Mouse (Mus musculus) urinary bladder, adult 2 months (tissue): ENCODE results near the gene Gm13279. TPM values are rescaled to one million over a fixed set of nuclear protein-coding genes. Genes with fewer than 3 reads are reported as not detected.
"Not testable (repeated sequence)": the region's sequence is repeated elsewhere in the genome, so short reads cannot be mapped to it uniquely, and the experiment has no call there.

Source experiments
- DNase-seq: peaks from one replicate; pipeline ENCODE4 v3.0.0; 2022; ENCODE audit warnings: low spot score
- polyA plus RNA-seq: library from polyadenylated mRNA; depleted of rRNA; stranded (reverse); fragments of >200 nt; gene quantifications from 2 replicates; pipeline ENCODE4 v1.2.3, GENCODE M21; 2012; rRNA removed

Gm13279 gene
- not detected in 2 replicates for polyA plus RNA-seq

DNA sequence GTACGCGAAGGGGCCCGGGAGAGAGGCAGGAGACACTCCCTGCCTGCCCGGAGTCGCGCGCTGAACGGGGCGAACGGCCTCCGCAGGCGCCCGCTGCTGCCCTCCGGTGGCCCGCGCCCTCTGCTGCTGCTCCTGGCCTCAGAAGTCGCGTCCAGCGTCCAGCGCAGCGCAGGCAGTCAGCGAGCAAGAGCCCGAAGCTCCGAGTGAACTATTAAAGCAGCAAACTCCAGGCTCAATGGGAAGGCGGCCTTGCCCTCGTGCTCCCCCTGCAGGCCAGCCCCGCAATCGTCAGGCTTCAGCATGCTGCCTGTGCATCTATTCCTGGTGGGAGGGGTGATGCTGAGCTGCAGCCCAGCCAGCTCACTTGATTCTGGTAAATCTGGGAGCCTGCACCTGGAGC, at the start of gene Gm13279:
Gm13279 (plus strand) TSS at position 301 of the 400 bp plus-strand sequence.
- not testable (repeated sequence) for DNase-seq

DNA sequence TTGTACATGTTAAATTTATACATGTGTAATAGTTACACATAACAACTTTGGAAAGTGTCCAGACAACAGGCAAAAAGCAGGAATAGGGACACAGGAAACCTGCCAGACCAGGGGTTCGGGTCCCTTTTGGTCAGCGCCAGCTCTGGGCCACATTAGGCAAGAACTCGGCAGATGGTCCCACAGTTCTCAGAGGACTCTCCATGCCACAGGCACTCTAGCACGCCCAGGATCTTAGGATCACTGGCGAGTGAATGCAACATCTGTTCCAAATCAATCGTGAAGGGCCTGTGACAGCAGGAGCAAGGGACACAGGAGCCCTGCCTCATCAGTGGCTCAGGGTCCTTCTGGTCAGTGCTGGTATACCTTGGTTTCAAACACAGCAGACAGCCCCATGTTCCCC, 47.3 kb upstream of the Gm13279 start:
- DNase-seq = no peak

DNA sequence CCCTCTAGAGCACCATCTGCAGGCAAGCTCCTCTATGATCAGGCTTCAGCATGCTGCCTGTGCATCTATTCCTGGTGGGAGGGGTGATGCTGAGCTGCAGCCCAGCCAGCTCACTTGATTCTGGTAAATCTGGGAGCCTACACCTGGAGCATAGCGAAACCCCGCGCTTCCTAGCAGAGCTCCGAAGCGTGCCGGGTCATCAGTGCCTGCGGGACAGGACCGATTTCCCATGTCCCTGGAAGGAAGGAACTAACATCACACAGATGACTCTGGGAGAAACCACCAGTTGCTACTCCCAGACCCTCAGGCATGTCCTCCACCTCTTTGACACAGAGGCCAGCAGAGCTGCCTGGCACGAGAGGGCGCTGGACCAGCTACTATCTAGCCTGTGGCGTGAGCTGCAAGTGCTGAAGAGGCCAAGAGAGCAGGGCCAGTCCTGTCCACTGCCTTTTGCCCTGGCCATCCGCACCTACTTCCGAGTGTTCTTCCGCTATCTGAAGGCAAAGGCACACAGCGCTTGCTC, 42.3 kb upstream of the Gm13279 start, which contains the start of gene Gm13271:
Gm13271 (plus strand) TSS at position 51 of the 523 bp plus-strand sequence.
- DNase-seq = peak; percentile 80

DNA sequence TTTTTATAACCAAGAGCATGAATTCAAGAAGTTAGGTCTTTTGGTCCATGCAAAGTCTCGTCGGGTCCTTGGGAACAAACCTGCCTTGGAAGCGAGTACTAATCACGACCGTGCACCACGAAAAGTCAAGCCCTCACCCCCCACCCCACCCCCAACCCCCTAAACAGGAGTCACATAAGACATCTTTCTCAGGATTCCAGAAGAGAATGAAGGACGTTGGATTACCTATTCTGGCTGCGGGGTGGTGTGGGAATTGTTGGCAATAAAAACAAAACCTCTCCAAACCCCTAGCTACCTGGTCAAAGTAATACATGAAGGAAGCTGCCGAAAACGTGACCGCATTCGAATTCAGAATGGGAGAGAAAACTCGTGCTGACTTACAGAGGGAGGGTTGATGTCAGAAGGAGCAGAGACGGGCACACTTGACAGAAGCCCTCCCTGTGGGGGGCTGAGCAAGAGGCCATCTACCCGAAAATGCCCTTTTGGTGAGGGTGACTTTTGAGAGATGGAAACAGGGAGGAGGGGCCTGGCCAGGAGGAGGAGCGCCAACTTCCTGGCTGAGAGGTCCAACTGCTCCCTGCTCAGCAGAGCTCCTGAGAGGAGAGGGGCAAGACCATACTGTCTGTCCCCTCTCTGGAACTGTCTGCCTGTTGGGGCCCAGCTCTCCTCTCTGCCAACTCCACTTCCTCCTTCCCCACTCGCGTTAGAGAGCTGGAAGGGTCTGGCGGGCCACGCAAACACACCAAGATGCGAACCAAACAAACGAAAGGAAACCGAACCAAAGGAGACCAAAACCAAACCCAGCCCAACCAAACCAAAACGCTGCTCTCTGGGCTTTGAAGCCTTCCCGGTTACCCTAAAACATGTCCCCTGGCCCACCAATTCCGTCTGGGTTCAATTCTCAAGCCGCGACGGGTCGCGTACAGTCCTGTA, 40.4 kb upstream of the Gm13279 start:
- DNase-seq = not testable (repeated sequence)

DNA sequence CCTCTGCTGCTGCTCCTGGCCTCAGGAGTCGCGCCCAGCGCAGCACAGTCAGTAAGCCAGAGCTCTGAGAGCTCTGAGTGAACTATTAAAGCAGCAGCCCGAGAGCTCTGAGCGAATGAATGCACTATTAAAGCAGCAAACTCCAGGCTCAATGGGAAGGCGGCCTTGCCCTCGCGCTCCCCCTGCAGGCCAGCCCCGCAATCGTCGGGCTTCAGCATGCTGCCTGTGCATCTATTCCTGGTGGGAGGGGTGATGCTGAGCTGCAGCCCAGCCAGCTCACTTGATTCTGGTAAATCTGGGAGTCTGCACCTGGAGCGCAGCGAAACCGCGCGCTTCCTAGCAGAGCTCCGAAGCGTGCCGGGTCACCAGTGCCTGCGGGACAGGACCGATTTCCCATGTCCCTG, 39.6 kb upstream of the Gm13279 start:
- peak; percentile 99 for DNase-seq

DNA sequence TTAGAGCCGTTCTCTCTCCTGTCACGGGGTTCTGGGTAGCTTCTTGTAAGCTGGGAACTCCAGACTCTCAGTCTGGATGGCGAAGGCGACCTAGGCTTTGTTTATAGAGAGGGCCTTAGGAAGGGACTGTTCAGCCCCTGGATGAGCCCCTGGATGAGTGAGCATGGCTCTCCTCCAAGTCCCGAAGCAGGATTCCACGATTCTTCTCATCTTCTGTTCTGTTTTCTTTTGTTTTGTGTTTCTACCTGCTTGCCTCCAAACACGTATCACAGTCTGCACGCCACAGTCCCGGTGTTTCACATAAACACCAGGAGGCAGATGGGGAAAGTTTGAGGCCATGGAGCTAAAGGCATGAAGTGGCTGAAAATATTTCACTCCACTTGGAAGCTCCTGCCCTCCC, 38.4 kb upstream of the Gm13279 start:
- DNase-seq = not testable (repeated sequence)

DNA sequence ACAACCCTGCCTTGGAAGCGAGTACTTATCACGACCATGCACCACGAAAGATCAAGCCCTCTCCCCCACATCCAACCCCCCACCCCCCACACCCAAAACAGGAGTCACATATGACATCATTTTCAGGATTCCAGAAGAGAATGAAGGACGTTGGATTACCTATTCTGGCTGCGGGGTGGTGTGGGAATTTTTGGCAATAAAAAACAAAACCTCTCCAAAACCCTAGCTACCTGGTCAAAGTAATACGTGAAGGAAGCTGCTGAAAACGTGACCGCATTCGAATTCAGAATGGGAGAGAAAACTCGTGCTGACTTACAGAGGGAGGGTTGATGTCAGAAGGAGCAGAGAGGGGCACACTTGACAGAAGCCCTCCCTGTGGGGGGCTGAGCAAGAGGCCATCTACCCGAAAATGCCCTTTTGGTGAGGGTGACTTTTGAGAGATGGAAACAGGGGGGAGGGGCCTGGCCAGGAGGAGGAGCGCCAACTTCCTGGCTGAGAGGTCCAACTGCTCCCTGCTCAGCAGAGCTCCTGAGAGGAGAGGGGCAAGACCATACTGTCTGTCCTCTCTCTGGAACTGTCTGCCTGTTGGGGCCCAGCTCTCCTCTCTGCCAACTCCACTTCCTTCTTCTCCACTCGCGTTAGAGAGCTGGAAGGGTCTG, 37.5 kb upstream of the Gm13279 start, which contains the start of gene Gm13283:
Gm13283 (plus strand) TSS at position 510 of the 659 bp plus-strand sequence.
- DNase-seq = not testable (repeated sequence)

DNA sequence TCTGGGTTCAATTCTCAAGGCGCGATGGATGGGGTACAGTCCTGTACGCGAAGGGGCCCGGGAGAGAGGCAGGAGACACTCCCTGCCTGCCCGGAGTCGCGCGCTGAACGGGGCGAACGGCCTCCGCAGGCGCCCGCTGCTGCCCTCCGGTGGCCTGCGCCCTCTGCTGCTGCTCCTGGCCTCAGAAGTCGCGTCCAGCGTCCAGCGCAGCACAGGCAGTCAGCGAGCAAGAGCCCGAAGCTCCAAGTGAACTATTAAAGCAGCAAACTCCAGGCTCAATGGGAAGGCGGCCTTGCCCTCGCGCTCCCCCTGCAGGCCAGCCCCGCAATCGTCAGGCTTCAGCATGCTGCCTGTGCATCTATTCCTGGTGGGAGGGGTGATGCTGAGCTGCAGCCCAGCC, 36.8 kb upstream of the Gm13279 start:
- peak; percentile 47 for DNase-seq

DNA sequence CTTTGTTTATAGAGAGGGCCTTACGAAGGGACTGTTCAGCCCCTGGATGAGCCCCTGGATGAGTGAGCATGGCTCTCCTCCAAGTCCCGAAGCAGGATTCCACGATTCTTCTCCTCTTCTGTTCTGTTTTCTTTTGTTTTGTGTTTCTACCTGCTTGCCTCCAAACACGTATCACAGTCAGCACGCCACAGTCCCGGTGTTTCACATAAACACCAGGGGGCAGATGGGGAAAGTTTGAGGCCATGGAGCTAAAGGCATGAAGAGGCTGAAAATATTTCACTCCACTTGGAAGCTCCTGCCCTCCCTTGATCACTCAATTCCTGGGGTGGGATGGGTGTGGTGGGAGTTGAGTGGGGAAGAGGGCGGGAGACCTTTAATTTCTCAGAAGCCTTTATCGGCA, 35.4 kb upstream of the Gm13279 start:
- peak; percentile 83 for DNase-seq

DNA sequence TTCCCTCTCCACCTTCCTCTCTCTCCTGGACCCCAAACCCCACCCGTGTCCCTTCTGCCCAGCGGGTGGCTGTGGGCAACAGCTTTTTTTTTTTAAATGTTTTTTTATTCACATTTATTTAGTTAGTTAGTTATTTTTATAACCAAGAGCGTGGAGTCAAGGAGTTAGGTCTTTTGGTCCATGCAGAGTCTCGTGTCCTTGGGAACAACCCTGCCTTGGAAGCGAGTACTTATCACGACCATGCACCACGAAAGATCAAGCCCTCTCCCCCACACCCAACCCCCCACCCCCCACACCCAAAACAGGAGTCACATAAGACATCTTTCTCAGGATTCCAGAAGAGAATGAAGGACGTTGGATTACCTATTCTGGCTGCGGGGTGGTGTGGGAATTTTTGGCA, 34.9 kb upstream of the Gm13279 start:
- DNase-seq = peak; percentile 36

DNA sequence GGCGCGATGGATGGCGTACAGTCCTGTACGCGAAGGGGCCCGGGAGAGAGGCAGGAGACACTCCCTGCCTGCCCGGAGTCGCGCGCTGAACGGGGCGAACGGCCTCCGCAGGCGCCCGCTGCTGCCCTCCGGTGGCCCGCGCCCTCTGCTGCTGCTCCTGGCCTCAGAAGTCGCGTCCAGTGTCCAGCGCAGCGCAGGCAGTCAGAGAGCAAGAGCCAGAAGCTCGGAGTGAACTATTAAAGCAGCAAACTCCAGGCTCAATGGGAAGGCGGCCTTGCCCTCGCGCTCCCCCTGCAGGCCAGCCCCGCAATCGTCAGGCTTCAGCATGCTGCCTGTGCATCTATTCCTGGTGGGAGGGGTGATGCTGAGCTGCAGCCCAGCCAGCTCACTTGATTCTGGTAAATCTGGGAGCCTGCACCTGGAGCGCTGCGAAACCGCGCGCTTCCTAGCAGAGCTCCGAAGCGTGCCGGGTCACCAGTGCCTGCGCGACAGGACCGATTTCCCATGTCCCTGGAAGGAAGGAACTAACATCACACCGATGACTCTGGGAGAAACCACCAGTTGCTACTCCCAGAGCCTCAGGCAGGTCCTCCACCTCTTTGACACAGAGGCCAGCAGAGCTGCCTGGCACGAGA, 33.7 kb upstream of the Gm13279 start:
- not testable (repeated sequence) for DNase-seq

DNA sequence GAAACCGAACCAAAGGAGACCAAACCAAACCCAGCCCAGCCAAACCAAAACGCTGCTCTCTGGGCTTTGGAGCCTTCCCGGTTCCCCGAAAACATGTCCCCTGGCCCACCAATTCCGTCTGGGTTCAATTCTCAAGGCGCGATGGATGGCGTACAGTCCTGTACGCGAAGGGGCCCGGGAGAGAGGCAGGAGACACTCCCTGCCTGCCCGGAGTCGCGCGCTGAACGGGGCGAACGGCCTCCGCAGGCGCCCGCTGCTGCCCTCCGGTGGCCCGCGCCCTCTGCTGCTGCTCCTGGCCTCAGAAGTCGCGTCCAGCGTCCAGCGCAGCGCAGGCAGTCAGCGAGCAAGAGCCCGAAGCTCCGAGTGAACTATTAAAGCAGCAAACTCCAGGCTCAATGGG, 23.7 kb upstream of the Gm13279 start, which contains the start of gene Gm13290:
Gm13290 (plus strand) TSS at position 301 of the 400 bp plus-strand sequence.
- not testable (repeated sequence) for DNase-seq

DNA sequence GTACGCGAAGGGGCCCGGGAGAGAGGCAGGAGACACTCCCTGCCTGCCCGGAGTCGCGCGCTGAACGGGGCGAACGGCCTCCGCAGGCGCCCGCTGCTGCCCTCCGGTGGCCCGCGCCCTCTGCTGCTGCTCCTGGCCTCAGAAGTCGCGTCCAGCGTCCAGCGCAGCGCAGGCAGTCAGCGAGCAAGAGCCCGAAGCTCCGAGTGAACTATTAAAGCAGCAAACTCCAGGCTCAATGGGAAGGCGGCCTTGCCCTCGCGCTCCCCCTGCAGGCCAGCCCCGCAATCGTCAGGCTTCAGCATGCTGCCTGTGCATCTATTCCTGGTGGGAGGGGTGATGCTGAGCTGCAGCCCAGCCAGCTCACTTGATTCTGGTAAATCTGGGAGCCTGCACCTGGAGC, 20.6 kb upstream of the Gm13279 start, which contains the start of gene Gm13289:
Gm13289 (plus strand) TSS at position 301 of the 400 bp plus-strand sequence.
- DNase-seq = not testable (repeated sequence)

DNA sequence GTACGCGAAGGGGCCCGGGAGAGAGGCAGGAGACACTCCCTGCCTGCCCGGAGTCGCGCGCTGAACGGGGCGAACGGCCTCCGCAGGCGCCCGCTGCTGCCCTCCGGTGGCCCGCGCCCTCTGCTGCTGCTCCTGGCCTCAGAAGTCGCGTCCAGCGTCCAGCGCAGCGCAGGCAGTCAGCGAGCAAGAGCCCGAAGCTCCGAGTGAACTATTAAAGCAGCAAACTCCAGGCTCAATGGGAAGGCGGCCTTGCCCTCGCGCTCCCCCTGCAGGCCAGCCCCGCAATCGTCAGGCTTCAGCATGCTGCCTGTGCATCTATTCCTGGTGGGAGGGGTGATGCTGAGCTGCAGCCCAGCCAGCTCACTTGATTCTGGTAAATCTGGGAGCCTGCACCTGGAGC, 17.6 kb upstream of the Gm13279 start, which contains the start of gene Gm13272:
Gm13272 (plus strand) TSS at position 301 of the 400 bp plus-strand sequence.
- DNase-seq = not testable (repeated sequence)

DNA sequence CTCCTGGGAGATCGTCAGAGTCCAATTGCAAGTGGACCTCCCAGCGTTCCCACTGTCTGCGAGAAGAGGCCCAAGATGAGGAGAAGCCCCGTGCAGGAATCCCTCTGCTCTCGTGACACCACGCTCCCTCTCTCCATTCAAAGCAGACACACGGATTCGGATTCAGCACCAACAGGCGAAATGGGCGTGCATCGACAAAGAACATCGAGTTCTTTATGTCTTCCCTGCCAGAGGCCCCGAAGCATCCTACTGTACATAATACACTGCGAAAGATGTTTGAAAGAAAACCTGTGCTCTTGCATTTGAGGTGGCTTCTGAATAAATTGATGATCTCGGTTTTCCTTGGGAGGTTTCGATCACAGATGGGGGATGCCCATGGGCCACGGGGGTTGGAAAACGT, 16.9 kb upstream of the Gm13279 start:
- DNase-seq = not testable (repeated sequence)

DNA sequence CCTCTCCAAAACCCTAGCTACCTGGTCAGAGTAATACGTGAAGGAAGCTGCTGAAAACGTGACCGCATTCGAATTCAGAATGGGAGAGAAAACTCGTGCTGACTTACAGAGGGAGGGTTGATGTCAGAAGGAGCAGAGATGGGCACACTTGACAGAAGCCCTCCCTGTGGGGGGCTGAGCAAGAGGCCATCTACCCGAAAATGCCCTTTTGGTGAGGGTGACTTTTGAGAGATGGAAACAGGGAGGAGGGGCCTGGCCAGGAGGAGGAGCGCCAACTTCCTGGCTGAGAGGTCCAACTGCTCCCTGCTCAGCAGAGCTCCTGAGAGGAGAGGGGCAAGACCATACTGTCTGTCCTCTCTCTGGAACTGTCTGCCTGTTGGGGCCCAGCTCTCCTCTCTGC, 15.4 kb upstream of the Gm13279 start, which contains the start of gene Ifnz:
Ifnz (plus strand) TSS at position 301 of the 400 bp plus-strand sequence.
- not testable (repeated sequence) for DNase-seq

DNA sequence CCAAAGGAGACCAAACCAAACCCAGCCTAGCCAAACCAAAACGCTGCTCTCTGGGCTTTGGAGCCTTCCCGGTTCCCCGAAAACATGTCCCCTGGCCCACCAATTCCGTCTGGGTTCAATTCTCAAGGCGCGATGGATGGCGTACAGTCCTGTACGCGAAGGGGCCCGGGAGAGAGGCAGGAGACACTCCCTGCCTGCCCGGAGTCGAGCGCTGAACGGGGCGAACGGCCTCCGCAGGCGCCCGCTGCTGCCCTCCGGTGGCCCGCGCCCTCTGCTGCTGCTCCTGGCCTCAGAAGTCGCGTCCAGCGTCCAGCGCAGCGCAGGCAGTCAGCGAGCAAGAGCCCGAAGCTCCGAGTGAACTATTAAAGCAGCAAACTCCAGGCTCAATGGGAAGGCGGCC, 14.9 kb upstream of the Gm13279 start:
- not testable (repeated sequence) for DNase-seq

DNA sequence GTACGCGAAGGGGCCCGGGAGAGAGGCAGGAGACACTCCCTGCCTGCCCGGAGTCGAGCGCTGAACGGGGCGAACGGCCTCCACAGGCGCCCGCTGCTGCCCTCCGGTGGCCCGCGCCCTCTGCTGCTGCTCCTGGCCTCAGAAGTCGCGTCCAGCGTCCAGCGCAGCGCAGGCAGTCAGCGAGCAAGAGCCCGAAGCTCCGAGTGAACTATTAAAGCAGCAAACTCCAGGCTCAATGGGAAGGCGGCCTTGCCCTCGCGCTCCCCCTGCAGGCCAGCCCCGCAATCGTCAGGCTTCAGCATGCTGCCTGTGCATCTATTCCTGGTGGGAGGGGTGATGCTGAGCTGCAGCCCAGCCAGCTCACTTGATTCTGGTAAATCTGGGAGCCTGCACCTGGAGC, 11.8 kb upstream of the Gm13279 start, which contains the start of gene Gm13276:
Gm13276 (plus strand) TSS at position 301 of the 400 bp plus-strand sequence.
- DNase-seq = not testable (repeated sequence)

DNA sequence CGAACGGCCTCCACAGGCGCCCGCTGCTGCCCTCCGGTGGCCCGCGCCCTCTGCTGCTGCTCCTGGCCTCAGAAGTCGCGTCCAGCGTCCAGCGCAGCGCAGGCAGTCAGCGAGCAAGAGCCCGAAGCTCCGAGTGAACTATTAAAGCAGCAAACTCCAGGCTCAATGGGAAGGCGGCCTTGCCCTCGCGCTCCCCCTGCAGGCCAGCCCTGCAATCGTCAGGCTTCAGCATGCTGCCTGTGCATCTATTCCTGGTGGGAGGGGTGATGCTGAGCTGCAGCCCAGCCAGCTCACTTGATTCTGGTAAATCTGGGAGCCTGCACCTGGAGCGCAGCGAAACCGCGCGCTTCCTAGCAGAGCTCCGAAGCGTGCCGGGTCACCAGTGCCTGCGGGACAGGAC, 8.8 kb upstream of the Gm13279 start, which contains the start of gene Gm13277:
Gm13277 (plus strand) TSS at position 231 of the 400 bp plus-strand sequence.
- DNase-seq = not testable (repeated sequence)

DNA sequence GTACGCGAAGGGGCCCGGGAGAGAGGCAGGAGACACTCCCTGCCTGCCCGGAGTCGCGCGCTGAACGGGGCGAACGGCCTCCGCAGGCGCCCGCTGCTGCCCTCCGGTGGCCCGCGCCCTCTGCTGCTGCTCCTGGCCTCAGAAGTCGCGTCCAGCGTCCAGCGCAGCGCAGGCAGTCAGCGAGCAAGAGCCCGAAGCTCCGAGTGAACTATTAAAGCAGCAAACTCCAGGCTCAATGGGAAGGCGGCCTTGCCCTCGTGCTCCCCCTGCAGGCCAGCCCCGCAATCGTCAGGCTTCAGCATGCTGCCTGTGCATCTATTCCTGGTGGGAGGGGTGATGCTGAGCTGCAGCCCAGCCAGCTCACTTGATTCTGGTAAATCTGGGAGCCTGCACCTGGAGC, 5.9 kb upstream of the Gm13279 start, which contains the start of gene Gm13278:
Gm13278 (plus strand) TSS at position 301 of the 400 bp plus-strand sequence.
- not testable (repeated sequence) for DNase-seq
